Mouse (Mus musculus) G1E (cell line): Measurements from ENCODE around the gene Ddb1.

Experiments
- CTCF ChIP-seq: IDR thresholded peaks from 2 replicates; pipeline ENCODE4 v1.5.1; 2012; ENCODE audit warnings: low read depth, low read length, inconsistent platforms, mixed read lengths
- GATA1 ChIP-seq: IDR thresholded peaks from 2 replicates; pipeline ENCODE4 v1.6.1; 2012; ENCODE audit warnings: borderline replicate concordance, low read length, inconsistent platforms, mixed read lengths

DNA sequence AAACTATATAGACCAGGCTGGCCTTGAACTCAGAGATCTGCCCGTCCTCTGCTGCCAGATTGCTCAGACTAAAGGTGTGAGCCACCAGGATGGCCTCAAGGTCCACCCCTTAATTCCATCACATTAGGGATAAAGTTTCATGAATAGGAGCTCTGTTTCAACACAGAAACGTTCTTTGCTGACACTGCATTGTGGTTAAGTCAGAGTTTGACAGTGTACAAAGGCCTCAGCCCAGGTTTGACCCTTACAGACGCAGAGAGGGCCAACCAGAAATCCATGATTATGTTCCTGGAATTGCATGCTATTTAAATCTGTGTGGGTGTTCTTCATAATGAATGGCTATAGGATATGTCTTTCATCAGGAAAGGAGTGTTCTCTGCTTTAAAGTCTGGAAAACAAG lies 14.8 kb upstream of the Ddb1 start:
- TF ChIP-seq GATA1 (no peak), CTCF (no peak)
